Mouse (Mus musculus) ovary, postnatal 10 days (tissue): ENCODE measurements around the gene Fbxw16.
"Not testable (repeated sequence)": the region's sequence is repeated elsewhere in the genome, so short reads cannot be mapped to it uniquely, and the experiment has no call there.

ENCODE experiments used
- DNase-seq: peaks from one replicate; pipeline ENCODE4 v3.0.0; 2022; ENCODE audit warnings: low spot score

Gene Fbxw16

GRCm38 (mm10) chr9:109449040-109449439 is at the start of gene Fbxw16:
Gene Fbxw16, minus strand, starts transcription at chr9:109449140.
- no peak for DNase-seq

- not testable (repeated sequence) for DNase-seq
Observed at GRCm38 (mm10) chr9:109495775-109496174, 46.8 kb upstream of the Fbxw16 start, which contains the start of gene Fbxw19. Gene Fbxw19, minus strand, starts transcription at chr9:109495875.

- no peak for DNase-seq
Observed at GRCm38 (mm10) chr9:109432956-109433355, 16.0 kb downstream of the Fbxw16 start.

DNA sequence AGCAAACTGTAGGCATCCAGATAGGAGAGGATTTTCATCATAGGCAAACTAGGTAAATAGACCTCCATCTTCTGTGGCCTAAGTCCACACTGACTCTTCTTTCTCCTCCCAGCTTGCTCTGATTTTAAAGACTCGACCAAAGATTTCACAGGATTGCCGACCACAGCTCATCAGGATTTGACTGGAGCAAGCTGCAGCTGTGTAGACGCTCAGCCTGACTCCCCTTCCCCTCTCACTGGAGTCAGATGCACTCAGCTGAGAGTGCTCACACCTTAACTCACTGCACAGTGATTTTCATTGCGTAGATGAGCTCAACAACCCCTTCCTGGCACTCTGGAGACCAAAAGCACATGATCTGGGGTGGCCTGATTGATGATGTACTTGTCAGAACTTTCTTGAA is 44.7 kb downstream of the Fbxw16 start, which contains the start of gene Fbxw22:
Gene Fbxw22, minus strand, starts transcription at position 101 of the 400 bp plus-strand sequence.
- not testable (repeated sequence) for DNase-seq
